Mouse (Mus musculus) forebrain, embryonic 14.5 days (tissue): Measurements from ENCODE around the gene Junb. TPM values are rescaled to one million over a fixed set of nuclear protein-coding genes. Genes with fewer than 3 reads are reported as not detected.

Experiments
- ATAC-seq: fragments of 200-750 bp; cut with Nextera tagmentation; 2 replicates; pipeline ENCODE4 v1.8.0; 2017; ENCODE audit warnings: mild to moderate bottlenecking, moderate library complexity
- DNase-seq: peaks from one replicate; pipeline ENCODE4 v3.0.0-alpha.2; 2015; ENCODE audit warnings: low spot score
- H3K27ac ChIP-seq: fragments of 300-500 bp; sonication (generic); 2 replicates; pipeline ENCODE4 v1.5.1; 2014; ENCODE audit warnings: low read depth, mild to moderate bottlenecking, control low read depth, low read length, moderate library complexity
- H3K27me3 ChIP-seq: fragments of 300-500 bp; sonication (generic); replicated peaks from 2 replicates; pipeline ENCODE4 v1.6.1; 2014; ENCODE audit warnings: low read length, control low read depth, mixed read lengths; ENCODE audit not compliant: control insufficient read depth, insufficient read depth
- H3K36me3 ChIP-seq: fragments of 300-500 bp; sonication (generic); 2 replicates; pipeline ENCODE4 v1.6.1; 2014; ENCODE audit warnings: low read length, control low read depth; ENCODE audit not compliant: control insufficient read depth, insufficient read depth
- H3K4me1 ChIP-seq: fragments of 300-500 bp; sonication (generic); 2 replicates; pipeline ENCODE4 v1.6.1; 2014; ENCODE audit warnings: antibody characterized with exemption, low read length, control low read depth; ENCODE audit not compliant: control insufficient read depth, insufficient read depth
- H3K4me2 ChIP-seq: fragments of 300-500 bp; sonication (generic); 2 replicates; pipeline ENCODE4 v1.6.1; 2014; ENCODE audit warnings: mild to moderate bottlenecking, control low read depth, low read length
- H3K4me3 ChIP-seq: fragments of 300-500 bp; sonication (generic); 2 replicates; pipeline ENCODE4 v1.5.1; 2014; ENCODE audit warnings: low read depth, low read length, control low read depth
- H3K9ac ChIP-seq: fragments of 300-500 bp; sonication (generic); 2 replicates; pipeline ENCODE4 v1.6.1; 2014; ENCODE audit warnings: mild to moderate bottlenecking, low read length, control low read depth, moderate library complexity
- H3K9me3 ChIP-seq: fragments of 300-500 bp; sonication (generic); replicated peaks from 2 replicates; pipeline ENCODE4 v1.6.1; 2016; ENCODE audit warnings: low read length, control low read depth, mixed read lengths; ENCODE audit not compliant: control insufficient read depth
- WGBS: fragments of 180-500 bp; shearing (Covaris S2); extraction: QIAGEN DNeasy Blood & Tissue Kit; methylation state at CpG from one replicate; pipeline ENCODE4 v1.1.7; 2014; 5-methylcytosine and 5-hydroxymethylcytosine counted together
- polyA plus RNA-seq: library from polyadenylated mRNA; unstranded; fragments of >200 nt; fragmentation: Nextera tagmentation; extraction: Ambion mirVana; gene quantifications from 2 replicates; pipeline ENCODE4 v1.2.1, GENCODE M21; 2014

Junb gene
- polyA plus RNA-seq, 1 experiment from 2014 or later, result 5.0 TPM

DNA sequence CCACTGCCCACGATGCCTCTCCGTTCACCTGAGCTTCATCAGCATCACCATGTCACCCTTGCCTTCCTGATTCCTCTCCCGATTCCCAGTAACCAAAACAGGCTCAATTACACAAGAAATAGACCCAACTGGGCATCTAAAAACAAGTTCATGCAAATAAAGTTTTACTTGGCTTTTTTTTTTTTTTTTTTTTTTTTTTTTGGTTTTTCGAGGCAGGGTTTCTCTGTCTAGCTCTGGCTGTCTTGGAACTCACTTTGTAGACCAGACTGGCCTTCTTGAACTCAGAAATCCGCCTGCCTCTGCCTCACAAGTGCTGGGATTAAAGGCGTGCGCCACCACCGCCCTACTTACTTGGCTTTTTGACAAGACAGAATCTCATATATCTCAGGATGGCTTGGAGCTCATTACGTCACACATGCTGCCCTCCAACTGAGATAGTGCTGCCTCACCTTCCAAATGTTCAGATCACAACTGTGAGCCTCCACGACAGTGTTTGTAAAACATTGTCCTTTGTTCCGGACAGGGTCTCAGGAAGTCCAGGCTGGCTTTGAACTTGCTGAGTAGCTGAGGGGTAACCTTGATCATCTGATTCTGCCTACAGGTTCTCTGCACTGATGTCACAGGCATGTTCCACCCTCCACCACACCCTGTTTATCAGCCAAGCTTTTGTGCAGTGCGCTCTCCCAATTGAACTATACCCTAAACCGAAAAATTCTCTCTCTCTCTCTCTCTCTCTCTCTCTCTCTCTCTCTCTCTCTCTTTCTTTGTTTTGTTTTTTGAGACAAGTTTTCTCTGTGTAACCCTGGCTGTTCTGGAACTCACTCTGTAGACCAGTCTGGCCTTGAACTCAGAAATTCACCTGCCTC, 40.7 kb downstream of the Junb start:
- Histone ChIP-seq H3K27me3 (no peaks in the 10 kb centered on the region), H3K4me3 (peak overlapping the region; percentile 83), H3K27ac (0 out of 2 replicates have a peak overlapping the region, but pooled peaks have one; percentile 27), H3K9me3 (no peaks in the 10 kb centered on the region), H3K4me2 (peak overlapping the region; percentile 80), H3K4me1 (peaks cover 28% of the 10 kb centered on the region), H3K9ac (peak overlapping the region; percentile 93), H3K36me3 (0 out of 2 replicates have a peak, but pooled peaks cover 1% of the 10 kb centered on the region)
- WGBS, result 63% methylated on average over 13 of the region's 13 CpGs
- DNase-seq (no peak), ATAC-seq (no peak)

DNA sequence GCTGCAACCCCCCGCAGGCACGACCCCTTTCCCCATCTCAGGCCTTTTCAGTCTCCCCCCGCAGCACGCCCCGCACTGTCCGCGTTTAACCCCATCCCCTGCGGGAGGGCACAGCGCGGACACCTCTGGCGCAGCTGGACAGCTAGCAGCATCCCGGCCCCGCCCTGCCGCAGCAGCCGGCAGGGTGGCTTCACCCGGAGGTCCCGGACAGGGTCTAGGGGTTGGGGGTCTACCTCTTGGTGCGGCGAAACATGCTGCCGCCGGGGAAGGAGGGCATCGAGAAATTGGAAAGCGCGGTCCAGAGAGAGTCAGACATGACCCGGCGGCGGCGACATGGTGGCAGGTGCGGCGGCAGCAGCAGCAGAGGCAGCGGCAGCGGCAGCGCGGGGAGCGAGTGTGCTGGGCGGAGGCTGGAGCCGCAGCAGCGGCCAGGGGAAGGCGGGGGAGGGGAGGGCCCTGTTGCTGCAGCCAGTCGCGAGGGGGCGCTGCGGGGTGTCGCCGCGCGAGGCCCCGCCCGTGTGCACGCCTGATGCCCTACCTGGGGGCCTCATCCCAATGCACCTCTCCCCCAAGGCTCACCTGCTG, 41.5 kb downstream of the Junb start, which contains the start of gene Mast1:
Gene Mast1 (minus strand): TSS at position 398 of the 585 bp plus-strand sequence.
- H3K4me2 ChIP-seq, result peak within 1 kb of the TSS; percentile 80
- H3K9me3 ChIP-seq, result no peaks in the 10 kb centered on the region
- peaks cover 5% of the 10 kb centered on the region; the same call in 1 of the 2 replicates for H3K36me3 ChIP-seq
- ATAC-seq (peak; percentile 73), DNase-seq (peak; percentile 84)
- 1% methylated on average over 42 of the region's 50 CpGs for WGBS
- peak within 1 kb of the TSS; percentile 83 for H3K4me3 ChIP-seq
- peaks cover 28% of the 10 kb centered on the region for H3K4me1 ChIP-seq
- no peaks in the 10 kb centered on the region for H3K27me3 ChIP-seq
- peak within 1 kb of the TSS; percentile 93 for H3K9ac ChIP-seq
- peak within 1 kb of the TSS; percentile 89 for H3K27ac ChIP-seq

DNA sequence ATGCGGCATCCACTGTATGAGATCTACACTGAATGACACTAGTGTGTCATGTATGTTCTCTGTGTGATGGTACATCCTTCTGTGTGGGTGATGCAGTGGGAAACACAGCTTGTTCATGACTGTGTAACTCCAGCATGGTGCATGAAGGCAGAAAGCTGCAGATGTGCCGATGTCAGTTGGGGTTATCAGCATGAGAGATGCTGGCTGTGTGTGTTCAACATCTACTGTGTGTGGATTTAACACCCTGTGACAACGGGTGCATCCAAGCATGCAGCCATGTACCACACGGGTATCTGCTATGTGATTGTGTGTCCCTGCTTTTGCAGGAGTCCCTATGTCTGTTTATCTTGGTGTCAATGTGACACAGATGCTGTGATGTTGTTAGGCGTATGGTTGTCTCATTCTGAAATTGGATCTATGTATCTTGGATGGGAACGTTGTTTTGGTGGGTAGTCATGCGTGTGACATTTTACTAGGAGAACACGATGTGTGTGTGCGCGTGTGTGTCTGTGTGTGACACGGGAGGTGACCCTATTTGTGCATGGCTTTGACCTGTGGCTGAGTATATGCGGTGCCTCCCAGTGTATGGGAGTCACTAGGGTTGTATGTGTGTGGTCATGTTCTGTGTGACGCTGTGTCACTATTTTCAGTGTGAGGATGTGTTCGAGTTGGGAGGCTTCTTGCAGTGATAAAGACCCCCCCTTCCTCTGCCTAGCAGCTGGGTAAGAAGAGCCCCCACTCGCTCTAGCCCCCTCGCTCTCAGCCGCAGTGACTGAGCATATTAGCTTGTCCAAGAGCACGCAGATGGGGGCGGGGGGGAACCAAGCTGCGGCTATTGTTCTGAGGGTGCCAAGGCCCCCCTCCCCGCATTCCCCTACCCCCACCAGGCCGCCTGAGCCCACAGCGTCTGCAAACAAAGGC, 42.2 kb downstream of the Junb start:
- peak overlapping the region; percentile 80 for H3K4me2 ChIP-seq
- H3K9ac ChIP-seq, result peak overlapping the region; percentile 93
- H3K4me1 ChIP-seq, result peaks cover 28% of the 10 kb centered on the region
- peak; percentile 54 for DNase-seq
- ATAC-seq, result peak; percentile 40
- H3K36me3 ChIP-seq, result peaks cover 9% of the 10 kb centered on the region; the same call in 1 of the 2 replicates
- H3K27ac ChIP-seq, result peak overlapping the region; percentile 89
- peak overlapping the region; percentile 83 for H3K4me3 ChIP-seq
- 17% methylated on average over 23 of the region's 23 CpGs for WGBS
- no peaks in the 10 kb centered on the region for H3K27me3 ChIP-seq
- no peaks in the 10 kb centered on the region for H3K9me3 ChIP-seq

DNA sequence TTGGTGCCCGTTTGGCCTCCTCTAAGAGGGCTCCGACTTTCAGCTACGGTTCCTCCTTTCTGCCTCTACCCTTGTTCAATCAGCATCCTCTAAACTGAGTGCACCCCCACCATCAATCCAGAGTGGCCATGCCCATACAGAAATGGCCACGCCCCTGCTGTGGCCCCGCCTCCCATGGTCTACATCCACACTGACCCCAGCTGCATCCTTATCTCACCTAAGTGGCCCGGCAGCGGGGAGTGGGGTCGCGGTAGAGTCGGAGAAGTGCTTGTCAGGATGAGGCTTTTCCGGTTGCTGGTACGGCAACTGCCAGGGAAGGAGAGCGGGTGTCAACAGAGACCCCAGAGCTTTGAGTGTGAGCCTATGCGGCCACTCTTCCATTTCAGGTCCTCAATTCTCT, 43.0 kb downstream of the Junb start:
- DNase-seq (peak; percentile 16), ATAC-seq (no peak)
- H3K9ac ChIP-seq, result peak overlapping the region; percentile 93; the same call in 1 of the 2 replicates
- peak overlapping the region; percentile 89; the same call in 1 of the 2 replicates for H3K27ac ChIP-seq
- no peaks in the 10 kb centered on the region for H3K27me3 ChIP-seq
- H3K4me1 ChIP-seq, result peaks cover 28% of the 10 kb centered on the region
- 11% methylated on average over 14 of the region's 14 CpGs for WGBS
- H3K4me2 ChIP-seq, result peak overlapping the region; percentile 80
- H3K9me3 ChIP-seq, result no peaks in the 10 kb centered on the region
- peaks cover 13% of the 10 kb centered on the region for H3K36me3 ChIP-seq
- peak overlapping the region; percentile 83 for H3K4me3 ChIP-seq

DNA sequence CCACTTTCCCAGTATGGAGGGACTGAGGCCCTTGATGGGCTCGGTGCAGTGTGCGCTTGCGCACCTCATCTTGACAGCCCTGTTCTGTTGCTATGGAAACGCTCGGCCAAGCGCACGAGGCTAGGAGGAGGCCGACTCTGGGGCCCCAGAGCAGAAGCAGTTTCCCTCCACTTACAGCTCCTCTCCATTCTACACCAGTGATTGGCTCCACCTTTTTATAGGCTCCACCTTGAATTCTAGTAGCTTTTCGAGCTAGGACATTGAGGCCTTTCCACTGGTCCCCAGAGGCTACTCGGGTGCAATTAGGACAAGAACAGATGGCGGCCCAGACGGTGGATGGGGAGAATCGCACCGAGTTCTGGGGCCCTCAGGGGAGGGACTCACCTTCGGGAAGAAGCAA, 43.7 kb downstream of the Junb start:
- peak overlapping the region; percentile 93; the same call in 1 of the 2 replicates for H3K9ac ChIP-seq
- H3K4me2 ChIP-seq, result peak overlapping the region; percentile 80
- peak; percentile 94 for DNase-seq
- H3K4me1 ChIP-seq, result peaks cover 28% of the 10 kb centered on the region
- H3K27me3 ChIP-seq, result no peaks in the 10 kb centered on the region
- H3K9me3 ChIP-seq, result no peaks in the 10 kb centered on the region
- 1% methylated on average over 15 of the region's 15 CpGs for WGBS
- H3K36me3 ChIP-seq, result peaks cover 17% of the 10 kb centered on the region
- H3K4me3 ChIP-seq, result peak overlapping the region; percentile 83
- peak; percentile 74 for ATAC-seq
- no peak overlapping the region for H3K27ac ChIP-seq

DNA sequence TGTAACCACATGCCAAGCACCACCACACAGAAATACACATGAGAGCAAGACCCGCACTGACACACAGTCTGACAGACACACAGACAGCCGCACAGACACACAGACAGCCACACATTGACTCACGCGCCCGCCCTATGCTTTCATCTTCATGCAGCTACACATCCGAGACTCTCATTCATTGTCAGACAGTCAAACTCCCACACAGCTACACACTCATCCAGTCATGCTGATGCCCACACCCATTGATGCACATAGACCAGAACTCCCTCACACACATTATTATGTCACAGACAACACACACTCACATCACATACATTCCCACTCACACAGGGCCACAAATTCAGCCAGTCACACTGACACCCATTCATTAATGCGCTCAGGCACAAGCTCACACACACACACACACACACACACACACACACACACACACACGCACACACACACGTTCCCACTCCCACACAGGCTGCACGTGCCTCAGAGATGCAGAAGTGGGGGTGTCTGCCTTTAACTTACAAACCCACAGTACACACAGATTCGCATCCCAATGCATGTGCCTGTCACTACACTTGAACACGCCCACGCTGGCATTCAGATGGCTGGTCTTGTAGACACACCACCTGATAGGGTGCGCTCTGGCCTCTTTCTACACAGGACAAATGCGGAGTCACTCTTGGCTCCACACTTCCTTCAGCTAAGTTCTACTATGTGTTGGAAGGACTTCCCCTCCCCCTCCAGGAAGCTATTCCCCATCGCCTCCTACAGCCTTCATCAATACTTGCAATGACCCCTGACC, 44.6 kb downstream of the Junb start:
- Histone ChIP-seq H3K9ac (0 out of 2 replicates have a peak overlapping the region, but pooled peaks have one; percentile 17), H3K9me3 (no peaks in the 10 kb centered on the region), H3K4me1 (peaks cover 32% of the 10 kb centered on the region), H3K27ac (no peak overlapping the region), H3K36me3 (peaks cover 17% of the 10 kb centered on the region), H3K4me2 (peak overlapping the region; percentile 80), H3K4me3 (peak overlapping the region; percentile 83; the same call in 1 of the 2 replicates), H3K27me3 (no peaks in the 10 kb centered on the region)
- WGBS, result 84% methylated on average over 16 of the region's 16 CpGs
- ATAC-seq, result no peak
- DNase-seq, result no peak

DNA sequence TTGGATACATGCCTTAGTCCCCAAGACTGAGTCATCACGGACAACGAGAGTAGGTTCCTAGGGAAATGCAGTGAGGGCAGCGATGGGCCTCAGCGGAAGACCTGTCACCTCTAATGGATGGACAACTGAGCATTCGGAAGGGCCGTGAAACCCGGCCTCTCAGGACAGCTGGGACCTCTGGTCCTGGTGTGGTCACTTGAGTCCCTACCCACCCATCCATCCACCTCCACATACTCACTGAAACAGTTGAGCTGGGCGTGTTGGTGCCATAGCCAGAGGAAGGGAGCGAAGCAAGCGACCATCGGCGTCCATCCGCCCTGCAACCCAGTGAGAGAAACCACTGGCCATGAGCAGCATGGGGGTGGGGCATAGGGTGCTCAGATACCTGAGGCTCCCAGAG, 47.9 kb downstream of the Junb start:
- ATAC-seq (no peak), DNase-seq (no peak)
- Histone ChIP-seq H3K4me1 (peaks cover 24% of the 10 kb centered on the region), H3K27me3 (no peaks in the 10 kb centered on the region), H3K9ac (no peak overlapping the region), H3K36me3 (peaks cover 36% of the 10 kb centered on the region), H3K27ac (no peak overlapping the region), H3K4me3 (no peak overlapping the region), H3K4me2 (no peak overlapping the region), H3K9me3 (no peaks in the 10 kb centered on the region)
- 93% methylated on average over 13 of the region's 13 CpGs for WGBS
